Mouse (Mus musculus): ENCODE results near the gene Zfp936. TPM values are rescaled to one million over a fixed set of nuclear protein-coding genes. Genes with fewer than 3 reads are reported as not detected.

Gene Zfp936
- polyA plus RNA-seq, 1 experiment from 2014 or later: not detected

Small RNA genes lying within 50 kb of the gene (microRNA-seq; reads per million reads assigned to microRNA genes)
- gene Gm22707: not detected

Other genes starting within 250 kb of the Zfp936 start
- gene Gm2381, start 247.0 kb upstream of the Zfp936 start, polyA plus RNA-seq (2015; fragmentation: Nextera tagmentation; extraction: Ambion mirVana): not detected in 2 replicates
- not detected in 2 replicates for gene Vmn2r63, start 180.4 kb upstream of the Zfp936 start, polyA plus RNA-seq (2015; fragmentation: Nextera tagmentation; extraction: Ambion mirVana)
- not detected in 2 replicates for gene Gm9268, start 95.5 kb upstream of the Zfp936 start, polyA plus RNA-seq (2015; fragmentation: Nextera tagmentation; extraction: Ambion mirVana)
- gene Zfp715, start 199.1 kb downstream of the Zfp936 start, polyA plus RNA-seq (2015; fragmentation: Nextera tagmentation; extraction: Ambion mirVana): 10.6 and 12.2 TPM in 2 replicates
- gene Siglecf, start 237.1 kb downstream of the Zfp936 start, polyA plus RNA-seq (2015; fragmentation: Nextera tagmentation; extraction: Ambion mirVana): 0.24 and 0.28 TPM in 2 replicates